Mouse (Mus musculus): ENCODE measurements around the gene Tbc1d4.

DNA sequence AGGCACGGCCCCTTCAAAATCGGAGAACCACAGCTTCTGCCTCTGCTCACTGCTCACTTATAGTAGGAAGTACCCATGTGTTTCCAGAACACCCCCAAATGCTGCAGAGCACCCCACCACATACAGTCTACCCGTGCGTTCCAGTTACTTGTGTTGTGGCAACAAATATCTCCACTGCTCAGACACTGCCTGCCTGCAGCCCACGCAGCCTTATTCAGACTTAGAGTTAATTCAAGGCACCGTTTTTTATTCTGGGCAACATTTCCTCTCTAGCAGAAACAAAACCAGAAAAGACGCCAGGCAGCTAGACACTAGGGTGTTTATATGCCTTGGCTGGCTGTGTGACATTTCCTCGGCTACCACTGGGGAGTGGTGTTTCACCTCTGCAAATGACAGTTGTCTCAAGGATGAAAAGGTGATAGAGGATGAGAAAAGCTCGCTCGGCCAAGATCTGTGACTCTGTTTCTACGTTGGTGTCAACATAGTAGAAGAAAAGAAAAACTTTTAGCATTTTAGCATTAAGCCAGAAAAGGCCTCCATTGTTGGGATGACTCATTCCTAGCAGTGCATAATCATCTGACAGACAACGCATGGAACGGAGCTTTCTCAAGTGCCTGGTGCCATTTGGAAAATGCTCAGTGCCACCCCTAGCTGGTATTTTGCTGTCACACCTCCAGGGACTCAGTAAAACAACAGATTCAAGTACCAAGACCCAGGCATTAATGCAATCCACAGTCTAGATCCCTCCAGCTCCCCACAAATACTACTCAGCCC lies 98.3 kb downstream of the Tbc1d4 start:
- TF ChIP-seq CEBPB (IDR thresholded peaks at IDR 0.05; ENCODE audit: insufficient read depth, poor library complexity, severe bottlenecking): no peak
- TF ChIP-seq MAX (IDR thresholded peaks at IDR 0.05; ENCODE audit: low read depth): no peak

All from myocyte (in vitro differentiated cells).